Mouse (Mus musculus) adrenal gland, postnatal 4 days (tissue): Measurements from ENCODE around the gene Cdk19. TPM values are rescaled to one million over a fixed set of nuclear protein-coding genes. Genes with fewer than 3 reads are reported as not detected.

ENCODE experiments used
- DNase-seq, 2 experiments: peaks; one replicate each; pipeline ENCODE4 v3.0.0; 2021 to 2022; ENCODE audit warnings: low spot score in 2 of 2, mixed read lengths in 2 of 2
- long read RNA-seq, 2 experiments: library from polyadenylated mRNA; stranded (forward); transcript quantifications; one replicate each; pipeline ENCODE4 v2.0.0; 2021
- total RNA-seq, 2 experiments: library from RNA; stranded (reverse); gene quantifications; 2 replicates each; pipeline ENCODE4 v1.2.3; 2021

The Cdk19 gene
- total RNA-seq = 10 to 100 TPM; 19.7 to 20.2 TPM
- long read RNA-seq, experiment 1, full-length matches to known transcripts = 2 of 7 reads
- long read RNA-seq, experiment 1, partial matches to known transcripts = 1 of 7 reads
- long read RNA-seq, experiment 1, other reads (novel, unspliced or antisense) = 4 of 7 reads
- long read RNA-seq, experiment 2, full-length matches to known transcripts = 3 of 13 reads
- long read RNA-seq, experiment 2, partial matches to known transcripts = 1 of 13 reads
- long read RNA-seq, experiment 2, other reads (novel, unspliced or antisense) = 9 of 13 reads

DNA sequence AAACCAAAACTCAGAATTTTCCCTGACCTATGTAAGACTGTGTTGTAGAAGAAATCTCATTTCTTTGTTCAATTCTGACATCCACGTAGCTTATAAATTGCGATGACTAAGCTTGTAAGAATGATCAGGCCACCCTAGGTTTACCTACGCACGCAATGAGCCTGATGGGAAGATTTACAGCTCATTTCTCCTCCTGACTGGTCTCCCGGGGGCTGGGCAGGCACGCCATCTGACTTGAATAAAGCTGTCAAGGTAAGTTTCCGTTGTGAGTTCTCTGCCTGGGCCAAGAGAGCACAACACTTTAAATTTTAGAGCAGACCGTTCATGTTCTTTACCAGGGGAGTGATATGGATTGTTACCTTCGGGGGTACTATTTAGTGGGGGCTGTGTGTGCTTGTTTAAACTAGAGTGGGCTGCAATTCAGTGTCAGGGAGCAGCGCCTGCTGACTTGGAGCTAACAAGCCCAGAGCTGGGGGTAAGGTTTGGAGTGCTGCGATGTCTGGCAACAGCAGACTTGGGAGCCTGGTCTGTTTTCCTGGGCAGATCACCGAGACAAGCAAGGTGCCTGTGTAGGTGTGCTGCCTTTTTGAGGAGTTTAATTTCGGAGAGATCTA, at the start of gene Cdk19:
Gene Cdk19, plus strand, starts transcription at position 214 of the 614 bp plus-strand sequence.
- no peak for DNase-seq

DNA sequence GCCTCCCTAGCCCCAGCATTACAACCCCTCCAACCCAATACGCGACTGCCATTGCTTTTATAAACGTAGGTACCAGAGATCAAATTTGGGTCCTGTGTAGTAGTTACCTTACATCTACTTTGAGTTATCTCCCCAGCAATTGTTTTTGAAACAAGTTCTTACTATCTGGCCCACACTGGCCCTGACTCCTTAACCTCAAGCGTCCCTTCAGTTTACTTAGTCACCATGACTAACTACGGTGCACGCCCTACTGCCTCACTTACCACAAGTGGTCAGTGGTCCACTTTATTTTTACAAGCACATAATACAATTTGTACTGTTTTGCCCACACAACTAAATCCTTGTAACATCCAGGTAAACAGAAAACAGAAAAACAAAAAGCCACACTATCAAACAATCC, 46.7 kb upstream of the Cdk19 start:
- no peak for DNase-seq

DNA sequence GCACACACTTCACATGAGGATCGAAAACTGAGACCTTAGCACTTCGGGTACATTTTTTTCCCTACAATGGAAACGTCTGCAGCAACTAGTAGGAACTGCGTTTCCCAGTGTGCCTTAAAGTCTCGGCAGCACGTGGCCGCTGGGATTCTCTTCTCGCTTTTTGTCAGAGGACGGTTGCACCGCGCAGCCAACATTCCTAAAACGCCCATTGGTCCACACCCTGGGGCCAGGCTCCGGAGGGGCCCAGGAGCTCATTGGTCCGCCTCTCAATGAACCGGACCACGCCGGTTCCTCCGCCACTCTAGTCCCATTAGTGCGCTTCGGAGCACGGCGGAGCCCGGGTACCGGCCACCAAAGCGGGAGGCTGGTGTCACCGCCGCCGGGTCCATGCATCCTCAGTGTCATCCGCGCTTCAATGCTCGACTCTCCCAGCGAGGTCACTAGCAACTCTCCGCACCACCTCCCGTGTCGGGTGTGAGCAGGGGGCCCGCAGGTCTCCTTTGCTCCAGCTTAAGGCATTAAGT, 38.7 kb upstream of the Cdk19 start:
- DNase-seq = peak; percentile 60 to 61

DNA sequence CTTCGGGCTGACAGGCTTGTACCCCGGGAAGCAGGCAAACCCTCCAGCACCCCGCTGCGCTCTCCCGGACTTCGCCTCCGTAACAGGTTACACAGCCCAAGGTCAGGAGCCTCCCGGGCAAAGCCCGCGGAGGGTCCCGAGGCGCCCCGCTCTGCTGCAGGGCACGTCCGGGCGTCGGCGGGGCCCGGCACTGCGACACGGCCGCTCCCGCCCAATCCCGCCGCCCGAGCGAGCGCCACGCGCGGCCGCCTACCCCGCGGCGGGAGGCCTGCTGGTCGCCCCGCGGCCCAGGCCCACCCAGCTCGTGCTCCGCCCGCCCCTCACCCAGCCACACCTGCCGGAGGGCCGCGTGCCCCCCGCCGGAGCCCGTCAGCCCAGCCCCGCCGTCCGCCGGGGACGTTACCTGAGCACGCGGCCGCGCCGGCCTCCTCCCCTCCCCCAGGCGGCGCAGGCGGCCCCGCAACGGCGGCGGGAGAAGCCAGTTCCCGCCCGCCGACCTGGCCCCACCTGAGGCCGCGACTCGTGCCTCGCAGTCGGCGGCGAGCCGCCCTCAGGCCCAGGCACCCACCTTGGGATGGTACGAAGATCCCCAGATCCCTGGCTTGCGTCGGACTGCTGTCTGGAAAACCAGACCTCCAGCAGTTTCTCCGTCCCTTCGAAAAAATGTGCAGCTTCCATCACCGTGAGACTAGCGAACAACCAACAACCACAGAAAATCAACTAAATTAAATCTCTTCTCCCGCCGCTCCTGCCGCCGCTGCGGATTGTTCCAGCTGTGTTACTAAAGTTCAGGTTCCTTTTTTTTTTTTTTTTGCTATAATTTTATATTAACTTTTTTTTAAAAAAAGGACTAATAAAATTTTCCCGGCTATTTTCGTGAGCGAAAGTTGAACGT, 37.9 kb upstream of the Cdk19 start:
- DNase-seq = peak; percentile 10 to 18

DNA sequence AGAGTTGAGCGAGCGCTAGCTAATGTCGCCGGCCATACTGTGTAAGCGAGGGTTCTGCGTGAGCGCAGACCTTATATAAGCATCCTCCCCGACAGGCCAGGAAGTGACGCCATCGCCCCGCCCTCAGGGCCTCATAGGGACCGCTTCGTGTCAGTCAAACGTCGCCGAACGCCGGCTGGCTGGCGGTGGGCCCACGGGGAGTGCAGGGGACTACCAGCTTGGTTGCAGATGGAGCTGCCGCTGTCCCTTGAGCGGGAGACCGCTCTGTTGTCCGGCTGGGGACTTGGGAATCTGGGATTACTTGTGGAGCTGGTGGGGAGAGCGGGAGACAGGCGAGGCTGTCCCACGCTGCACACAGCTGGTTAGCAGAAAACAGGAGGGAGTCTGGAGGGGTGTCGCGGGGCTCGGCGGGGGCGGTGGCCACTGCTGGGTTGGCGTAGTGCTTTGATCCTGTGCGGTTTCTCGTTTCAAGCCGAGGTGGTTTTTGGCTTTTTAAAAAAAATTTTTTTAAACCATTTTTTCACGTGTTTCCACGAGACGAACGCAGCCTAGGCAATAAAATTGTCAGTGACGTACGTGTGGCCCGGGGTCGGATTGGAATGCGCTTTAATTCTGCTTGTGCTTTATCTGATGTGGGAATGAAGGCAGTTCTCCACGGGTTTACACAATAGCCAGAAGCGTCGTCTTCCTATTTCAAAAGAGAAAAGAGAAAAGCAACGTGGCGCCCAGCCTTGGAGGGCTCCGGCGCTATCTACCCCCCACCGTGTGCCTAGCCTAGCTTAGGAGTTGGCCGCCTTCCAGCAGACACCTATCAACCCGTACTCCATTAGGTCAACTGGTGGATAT, 37.0 kb upstream of the Cdk19 start, which contains the start of gene Amd1:
Gene Amd1, minus strand, starts transcription at position 47 of the 846 bp plus-strand sequence.
- peak; percentile 99 to 100 for DNase-seq

DNA sequence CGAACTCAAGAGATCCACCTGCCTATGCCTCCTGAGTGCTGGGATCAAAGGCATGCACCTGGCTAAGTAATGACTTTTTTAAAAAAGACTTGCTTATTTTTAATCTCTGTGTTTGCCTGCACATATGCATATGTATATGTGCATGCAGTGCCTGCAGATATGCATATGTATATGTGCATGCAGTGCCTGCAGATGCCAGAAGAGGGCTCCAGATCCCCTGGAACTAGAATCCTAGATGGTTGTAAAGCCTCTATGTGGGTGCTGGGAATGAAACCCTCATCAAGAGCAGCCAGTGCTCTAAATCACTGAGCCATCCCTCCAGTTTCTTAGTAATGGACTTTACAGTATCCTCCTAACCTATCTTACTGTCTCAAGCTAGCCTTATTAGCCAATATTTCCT, 33.4 kb upstream of the Cdk19 start:
- DNase-seq = no peak

DNA sequence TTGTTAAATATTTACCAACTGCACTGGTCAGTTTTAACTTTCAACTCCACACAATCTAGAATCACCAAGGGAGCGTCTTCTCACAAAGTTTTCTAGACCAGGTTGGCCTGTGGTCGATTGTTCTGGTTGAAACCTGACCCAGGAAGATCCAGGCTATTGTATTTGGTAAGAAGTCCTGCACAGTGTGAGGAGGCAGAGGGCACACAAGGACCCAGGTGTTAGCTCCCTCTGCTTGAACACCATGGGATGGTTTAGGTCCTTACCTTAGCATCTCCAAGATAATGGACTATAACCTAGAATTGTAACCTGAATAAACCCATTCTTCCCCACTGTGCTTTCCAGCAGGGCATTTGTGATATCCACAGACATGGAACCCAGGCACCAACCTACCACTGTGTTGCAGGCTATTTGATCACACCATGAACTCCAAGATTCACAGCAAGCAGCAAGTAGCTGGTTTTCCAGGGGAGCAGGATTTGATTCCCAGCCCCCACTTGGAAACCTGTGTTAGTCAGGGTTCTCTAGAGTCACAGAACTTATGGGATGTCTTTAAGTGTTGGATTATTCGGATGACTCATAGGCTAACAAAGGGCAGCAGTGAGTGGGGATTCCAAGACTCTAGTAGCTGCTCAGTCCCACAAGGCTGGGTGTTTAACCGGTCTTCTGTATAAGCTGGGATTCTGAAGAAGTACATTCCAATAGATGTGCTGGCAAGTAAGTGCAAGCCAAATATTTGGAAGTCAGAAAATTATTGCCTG, 31.4 kb upstream of the Cdk19 start:
- DNase-seq = no peak

DNA sequence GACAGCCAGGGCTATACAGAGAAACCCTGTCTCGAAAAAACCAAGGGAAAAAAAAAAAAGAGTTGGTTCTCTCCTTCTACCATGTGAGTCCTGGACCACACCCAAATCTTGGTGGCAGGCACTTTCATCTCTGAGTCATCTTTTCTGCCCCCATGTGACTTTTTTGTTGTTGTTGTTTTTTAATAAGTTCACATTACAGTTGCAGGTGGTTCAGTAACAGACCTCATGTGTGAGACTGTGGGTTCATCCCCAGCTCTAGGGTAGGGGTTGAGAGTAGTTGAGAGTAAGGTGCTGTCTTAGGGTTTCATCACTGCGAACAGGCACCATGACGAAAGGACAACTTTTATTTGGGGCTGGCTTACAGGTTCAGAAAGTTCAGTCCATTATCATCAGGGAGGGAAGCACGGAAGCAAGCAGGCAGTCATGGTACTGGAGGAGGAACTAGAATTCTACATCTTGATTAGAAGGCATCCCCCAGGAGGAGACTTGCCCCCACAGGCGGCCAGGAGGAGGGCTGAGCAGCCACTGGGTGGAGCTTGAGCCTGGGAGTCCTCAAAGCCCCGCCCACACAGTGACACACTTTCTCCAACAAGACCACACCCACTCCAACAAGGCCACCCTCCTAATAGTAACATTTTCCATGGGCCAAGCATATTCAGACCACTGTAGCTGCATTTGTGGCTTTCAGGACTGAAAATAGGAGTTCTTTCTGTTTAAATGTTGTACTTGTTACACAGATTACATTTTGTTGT, 29.3 kb upstream of the Cdk19 start:
- no peak for DNase-seq

DNA sequence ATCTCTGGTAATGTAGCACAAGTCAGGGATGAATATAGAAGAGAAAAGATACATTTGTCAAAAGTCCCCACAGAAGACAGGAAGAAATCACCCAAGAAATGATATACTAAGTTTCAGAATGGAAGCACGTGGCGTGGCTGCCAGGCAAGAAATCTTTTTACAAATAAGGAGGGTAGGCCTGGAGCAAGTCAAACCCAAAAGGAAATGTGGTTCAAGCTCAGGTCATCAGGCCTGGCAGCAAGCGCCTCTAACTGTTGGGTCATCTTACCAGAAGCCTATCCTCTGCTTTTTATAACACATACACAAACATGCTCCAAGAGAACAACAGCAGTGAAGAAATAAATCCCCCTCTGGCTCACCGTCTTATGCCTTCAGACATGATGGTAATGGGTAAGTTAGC, 26.6 kb upstream of the Cdk19 start:
- DNase-seq = no peak

DNA sequence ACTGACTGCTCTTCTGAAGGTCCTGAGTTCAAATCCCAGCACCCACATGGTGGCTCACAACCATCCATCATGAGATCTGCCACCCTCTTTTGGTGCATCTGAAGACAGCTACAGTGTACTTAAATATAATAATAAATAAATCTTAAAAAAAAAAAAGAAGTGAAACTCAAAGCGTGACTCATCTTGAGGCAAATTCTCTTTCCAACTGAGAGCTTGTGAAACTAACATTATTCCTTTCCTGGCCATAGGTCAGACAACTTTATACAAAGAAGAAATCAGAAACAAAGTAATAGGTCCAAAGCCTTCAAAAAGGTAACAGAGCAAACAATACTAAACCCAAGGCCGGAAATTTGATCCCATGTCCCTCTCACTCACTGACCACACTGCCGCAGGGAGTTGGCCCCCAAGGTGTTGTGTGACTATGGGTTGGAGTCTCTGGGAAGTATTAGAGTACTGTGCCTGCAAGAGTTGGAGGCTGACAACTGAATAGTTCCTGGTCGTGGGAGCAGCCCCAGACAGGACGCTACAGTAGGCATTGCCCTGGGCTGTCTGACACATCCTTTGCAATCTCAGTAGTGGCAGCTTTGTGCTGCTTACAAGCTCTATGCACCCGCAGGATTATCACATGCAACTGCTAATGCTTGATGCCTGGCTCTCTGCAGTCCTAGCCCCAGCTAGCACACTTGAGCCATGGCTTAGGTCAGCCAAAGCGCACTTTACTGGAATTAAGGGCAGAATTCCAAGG, 22.4 kb upstream of the Cdk19 start:
- DNase-seq = no peak

DNA sequence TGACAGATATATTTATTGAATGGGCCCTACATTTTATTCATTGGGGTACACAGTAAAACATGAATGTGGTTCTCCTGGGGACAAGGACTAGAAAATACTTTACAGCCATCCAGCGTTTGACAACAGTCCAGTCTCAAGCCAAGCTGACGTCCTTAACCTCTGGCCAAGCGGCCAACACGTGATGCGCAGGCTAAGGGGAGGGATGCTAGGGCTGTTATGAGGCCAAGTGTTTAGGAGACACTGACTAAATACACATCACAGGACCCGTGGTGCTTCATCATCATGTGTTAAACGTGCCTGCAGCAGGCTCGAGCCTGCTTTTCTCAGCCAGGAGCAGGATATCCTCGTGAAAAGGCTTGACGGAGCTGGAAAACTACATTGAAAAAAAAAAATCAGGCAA, 19.1 kb upstream of the Cdk19 start:
- DNase-seq = no peak

DNA sequence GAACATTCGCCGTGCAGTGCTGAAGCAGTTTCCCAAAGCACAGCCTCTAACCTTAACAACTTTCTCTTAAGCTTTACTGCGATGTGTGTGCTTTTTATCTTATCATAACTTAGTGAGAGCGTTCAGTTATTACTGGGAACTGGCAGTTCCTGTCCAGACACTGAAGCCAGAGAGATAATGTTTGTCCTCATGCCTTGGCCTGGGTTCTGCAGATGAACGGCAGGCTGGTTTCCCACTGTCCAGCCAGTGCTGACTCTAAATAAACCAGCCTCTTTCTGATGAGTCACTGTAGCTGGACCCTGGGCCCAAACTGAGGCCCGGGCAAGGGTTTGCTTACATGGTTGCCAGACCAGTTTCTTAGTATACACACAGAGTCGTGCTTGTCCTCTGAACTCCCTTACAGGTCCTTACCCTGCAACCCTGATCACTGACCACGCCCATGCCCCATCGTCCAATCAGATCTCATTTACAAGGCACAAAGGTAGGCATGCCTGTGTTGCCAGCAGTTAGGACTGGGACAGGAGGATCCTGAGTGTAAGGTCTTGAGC, 11.3 kb upstream of the Cdk19 start:
- DNase-seq = no peak

DNA sequence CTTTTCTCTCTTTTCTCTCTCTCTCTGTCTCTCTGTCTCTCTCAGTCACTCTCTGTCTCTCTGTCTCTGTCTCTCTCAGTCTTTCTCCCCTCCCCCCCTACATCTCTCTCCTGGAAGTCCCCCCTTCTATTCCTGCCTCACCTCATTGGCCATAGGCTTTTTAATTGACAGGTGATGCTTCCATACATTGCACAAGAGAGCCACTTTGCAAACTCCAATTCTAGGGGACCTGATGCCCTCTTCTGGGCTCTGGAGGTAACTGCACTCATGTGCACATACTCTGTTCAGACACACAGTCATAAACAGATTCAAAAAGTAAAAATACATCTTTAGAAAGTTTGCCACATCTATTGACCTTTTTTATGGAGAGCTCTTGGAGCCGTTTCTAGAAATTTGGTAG, 9.1 kb upstream of the Cdk19 start:
- DNase-seq = no peak

DNA sequence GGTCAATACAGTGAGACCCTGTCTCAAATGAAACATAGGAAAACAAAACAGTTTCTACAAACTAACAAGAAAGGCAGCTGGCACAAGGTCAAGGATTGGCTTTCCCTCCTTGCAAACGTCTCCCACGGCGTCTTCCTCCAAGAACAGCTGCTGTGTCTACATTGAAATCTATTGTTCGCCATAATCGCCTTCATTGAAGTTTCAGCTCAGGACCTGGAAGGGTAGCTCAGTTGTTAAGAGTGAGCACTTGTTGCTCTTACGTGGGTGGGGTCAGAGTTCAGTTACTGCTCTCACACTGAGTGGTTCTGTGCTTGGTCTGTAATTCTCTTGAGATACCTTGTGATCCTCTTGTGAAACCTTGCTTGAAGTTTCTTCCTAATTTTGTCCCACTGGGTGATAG, 6.5 kb upstream of the Cdk19 start:
- no peak for DNase-seq

DNA sequence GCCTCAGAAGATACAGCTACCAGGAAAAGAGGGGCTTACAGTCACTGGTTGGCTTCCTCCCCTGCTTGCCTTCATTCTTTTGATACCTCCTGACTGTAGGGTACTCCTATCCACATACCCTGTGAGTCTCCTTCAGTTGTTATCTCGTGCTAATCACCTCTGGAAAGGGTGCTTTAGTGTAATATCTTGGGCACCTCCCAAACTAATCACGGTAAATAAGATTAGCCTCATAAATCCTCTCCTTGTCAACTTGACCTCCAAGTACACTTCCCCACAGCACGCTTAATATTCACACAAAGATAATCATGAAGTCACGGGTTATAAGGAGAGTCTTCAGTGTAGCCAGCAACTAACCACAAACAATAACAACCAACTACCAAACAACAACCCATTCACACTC, 2.7 kb downstream of the Cdk19 start:
- DNase-seq = no peak

DNA sequence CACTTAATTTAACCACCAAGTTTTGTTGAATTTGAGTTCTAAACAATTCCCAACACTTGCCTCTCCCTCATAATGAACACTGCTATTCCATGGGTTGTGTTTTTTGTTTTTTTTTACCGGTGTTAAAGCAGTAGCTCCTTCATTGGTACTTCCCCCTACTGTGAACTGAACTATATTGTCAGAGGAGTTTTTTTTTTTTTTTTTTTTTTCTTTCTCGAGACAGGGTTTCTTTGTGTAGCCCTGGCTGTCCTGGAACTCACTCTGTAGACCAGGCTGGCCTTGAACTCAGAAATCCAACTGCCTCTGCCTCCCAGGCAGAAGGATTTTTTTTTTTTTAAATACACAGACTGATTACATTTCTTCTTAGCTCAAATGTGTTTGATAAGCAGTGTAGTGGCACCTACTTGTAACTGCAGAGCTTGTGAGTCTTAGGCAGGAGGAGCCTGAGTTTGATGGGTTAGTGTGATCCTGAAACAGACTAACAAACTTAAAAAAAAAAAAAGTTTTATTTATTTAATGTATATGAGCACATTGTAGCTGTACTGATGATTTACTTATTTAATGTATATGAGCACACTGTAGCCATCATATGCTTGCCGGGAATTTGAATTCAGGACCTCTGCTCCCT, 7.5 kb downstream of the Cdk19 start:
- no peak for DNase-seq

DNA sequence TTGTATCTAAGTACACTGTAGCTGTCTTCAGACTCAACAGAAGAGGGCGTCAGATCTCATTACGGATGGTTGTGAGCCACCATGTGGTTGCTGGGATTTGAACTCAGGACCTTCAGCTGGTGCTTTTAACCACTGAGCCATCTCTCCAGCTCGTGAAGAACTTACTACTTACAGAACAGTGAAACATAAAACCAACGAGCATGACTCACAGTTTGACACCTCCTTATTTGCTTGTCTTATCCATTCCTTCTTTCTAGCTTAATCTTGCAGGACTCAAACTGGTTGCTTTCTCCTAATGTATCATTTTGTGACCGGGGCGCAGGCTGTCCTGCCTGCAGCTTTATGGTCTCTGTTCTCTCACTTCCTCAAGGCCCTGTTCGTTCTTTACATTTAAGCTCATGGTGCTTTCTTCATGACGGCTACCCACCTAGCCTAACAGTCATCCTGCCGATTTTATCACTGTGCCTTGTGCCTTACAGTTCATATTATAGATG, 8.1 kb downstream of the Cdk19 start:
- no peak for DNase-seq
